Mouse (Mus musculus) forebrain, embryonic 11.5 days (tissue): ENCODE results near the gene Kif16b. TPM values are rescaled to one million over a fixed set of nuclear protein-coding genes. Genes with fewer than 3 reads are reported as not detected.
A peak's percentile ranks its signal among the peaks of the same experiment; 100 is the strongest.

Experiments
- ATAC-seq: fragments of 200-750 bp; cut with Nextera tagmentation; replicated peaks from 2 replicates; pipeline ENCODE4 v1.8.0; 2017; ENCODE audit warnings: moderate TSS enrichment; ENCODE audit not compliant: low FRiP score
- DNase-seq: peaks from one replicate; pipeline ENCODE4 v3.0.0-alpha.2; 2017; ENCODE audit warnings: low spot score
- H3K27ac ChIP-seq: fragments of 300-500 bp; sonication (generic); 2 replicates; pipeline ENCODE4 v1.5.1; 2014; ENCODE audit warnings: low read depth, low read length
- H3K27me3 ChIP-seq: fragments of 300-500 bp; sonication (generic); 2 replicates; pipeline ENCODE4 v1.6.1; 2014; ENCODE audit warnings: mild to moderate bottlenecking, low read length, mixed read lengths; ENCODE audit not compliant: control insufficient read depth, insufficient read depth
- H3K36me3 ChIP-seq: fragments of 300-500 bp; sonication (generic); 2 replicates; pipeline ENCODE4 v1.6.1; 2014; ENCODE audit warnings: mild to moderate bottlenecking, low read length, moderate library complexity, mixed read lengths; ENCODE audit not compliant: control insufficient read depth, insufficient read depth
- H3K4me1 ChIP-seq: fragments of 300-500 bp; sonication (generic); replicated peaks from 2 replicates; pipeline ENCODE4 v1.6.1; 2014; ENCODE audit warnings: low read length, mixed read lengths; ENCODE audit not compliant: control insufficient read depth, insufficient read depth
- H3K4me2 ChIP-seq: fragments of 300-500 bp; sonication (generic); 2 replicates; pipeline ENCODE4 v1.6.1; 2014; ENCODE audit warnings: low read depth, mild to moderate bottlenecking, low read length, moderate library complexity, mixed read lengths; ENCODE audit not compliant: severe bottlenecking
- H3K4me3 ChIP-seq: fragments of 300-500 bp; sonication (generic); 2 replicates; pipeline ENCODE4 v1.5.1; 2014; ENCODE audit warnings: low read depth, low read length
- H3K9ac ChIP-seq: fragments of 300-500 bp; sonication (generic); 2 replicates; pipeline ENCODE4 v1.6.1; 2014; ENCODE audit warnings: low read length
- H3K9me3 ChIP-seq: fragments of 300-500 bp; sonication (generic); 2 replicates; pipeline ENCODE4 v1.6.1; 2016; ENCODE audit warnings: low read length, mixed read lengths; ENCODE audit not compliant: control insufficient read depth
- WGBS: fragments of 180-500 bp; shearing (Covaris S2); extraction: QIAGEN DNeasy Blood & Tissue Kit; methylation state at CpG from one replicate; pipeline ENCODE4 v1.1.7; 2014; 5-methylcytosine and 5-hydroxymethylcytosine counted together
- polyA plus RNA-seq: library from polyadenylated mRNA; unstranded; fragments of >200 nt; fragmentation: Nextera tagmentation; extraction: Ambion mirVana; gene quantifications from 2 replicates; pipeline ENCODE4 v1.2.1, GENCODE M21; 2014

Kif16b gene
- polyA plus RNA-seq, 1 experiment from 2014 or later, result 8.9 TPM

- Histone ChIP-seq H3K4me3 (no peak overlapping the region), H3K9ac (no peak overlapping the region), H3K9me3 (no peaks in the 10 kb centered on the region), H3K27ac (no peak overlapping the region), H3K36me3 (no peaks in the 10 kb centered on the region), H3K4me1 (no peaks in the 10 kb centered on the region), H3K27me3 (no peaks in the 10 kb centered on the region), H3K4me2 (no peak overlapping the region)
- 78% methylated on average over 11 of the region's 11 CpGs for WGBS
- DNase-seq (no peak), ATAC-seq (no peak)
Observed at GRCm38 (mm10) chr2:142769647-142770121, 131.6 kb downstream of the Kif16b start.

GRCm38 (mm10) chr2:142764276-142764675 lies 137.1 kb downstream of the Kif16b start:
- Histone ChIP-seq H3K4me1 (no peaks in the 10 kb centered on the region), H3K27ac (no peak overlapping the region), H3K4me2 (no peak overlapping the region), H3K27me3 (no peaks in the 10 kb centered on the region), H3K9me3 (no peaks in the 10 kb centered on the region), H3K36me3 (no peaks in the 10 kb centered on the region), H3K4me3 (no peak overlapping the region), H3K9ac (no peak overlapping the region)
- WGBS, result 98% methylated on average over 2 of the region's 2 CpGs
- no peak for DNase-seq
- no peak for ATAC-seq

GRCm38 (mm10) chr2:142760843-142761242 lies 140.5 kb downstream of the Kif16b start:
- no peak overlapping the region for H3K27ac ChIP-seq
- H3K4me3 ChIP-seq, result no peak overlapping the region
- no peaks in the 10 kb centered on the region for H3K27me3 ChIP-seq
- no peaks in the 10 kb centered on the region for H3K4me1 ChIP-seq
- ATAC-seq (no peak), DNase-seq (no peak)
- H3K9ac ChIP-seq, result no peak overlapping the region
- WGBS, result 90% methylated on average over 4 of the region's 4 CpGs
- no peak overlapping the region for H3K4me2 ChIP-seq
- H3K36me3 ChIP-seq, result no peaks in the 10 kb centered on the region
- H3K9me3 ChIP-seq, result no peaks in the 10 kb centered on the region

GRCm38 (mm10) chr2:142759192-142759591 lies 142.1 kb downstream of the Kif16b start:
- Histone ChIP-seq H3K4me2 (no peak overlapping the region), H3K9ac (no peak overlapping the region), H3K4me3 (no peak overlapping the region), H3K36me3 (no peaks in the 10 kb centered on the region), H3K9me3 (no peaks in the 10 kb centered on the region), H3K27ac (no peak overlapping the region), H3K4me1 (no peaks in the 10 kb centered on the region), H3K27me3 (no peaks in the 10 kb centered on the region)
- DNase-seq, result no peak
- no peak for ATAC-seq
- WGBS, result 90% methylated on average over 4 of the region's 4 CpGs

- DNase-seq (no peak), ATAC-seq (no peak)
- Histone ChIP-seq H3K27me3 (no peaks in the 10 kb centered on the region), H3K9ac (no peak overlapping the region), H3K4me1 (no peaks in the 10 kb centered on the region), H3K27ac (no peak overlapping the region), H3K9me3 (no peaks in the 10 kb centered on the region), H3K36me3 (no peaks in the 10 kb centered on the region), H3K4me3 (no peak overlapping the region), H3K4me2 (no peak overlapping the region)
- WGBS, result 87% methylated on average over 3 of the region's 3 CpGs
Observed at GRCm38 (mm10) chr2:142758091-142758765, 143.1 kb downstream of the Kif16b start.

- H3K9me3 ChIP-seq, result no peaks in the 10 kb centered on the region
Observed at GRCm38 (mm10) chr2:142739338-142739737, 162.0 kb downstream of the Kif16b start.

GRCm38 (mm10) chr2:142738488-142738887 lies 162.8 kb downstream of the Kif16b start:
- Histone ChIP-seq H3K4me2 (no peak overlapping the region), H3K36me3 (no peaks in the 10 kb centered on the region), H3K9me3 (no peaks in the 10 kb centered on the region), H3K9ac (no peak overlapping the region), H3K27me3 (no peaks in the 10 kb centered on the region), H3K27ac (no peak overlapping the region), H3K4me1 (no peaks in the 10 kb centered on the region), H3K4me3 (no peak overlapping the region)
- DNase-seq (no peak), ATAC-seq (no peak)
- whole genome bisulfite sequencing, result 78% methylated on average over 2 of the region's 2 CpGs

More at GRCm38 (mm10) chr2:142739338-142739737, 162.0 kb downstream of the Kif16b start:
- no peaks in the 10 kb centered on the region for H3K36me3 ChIP-seq
- H3K4me3 ChIP-seq, result no peak overlapping the region
- no peak for ATAC-seq
- H3K4me2 ChIP-seq, result no peak overlapping the region
- H3K27ac ChIP-seq, result no peak overlapping the region
- no peaks in the 10 kb centered on the region for H3K27me3 ChIP-seq
- no peak overlapping the region for H3K9ac ChIP-seq
- H3K4me1 ChIP-seq, result no peaks in the 10 kb centered on the region
- no peak for DNase-seq
- 86% methylated on average over 2 of the region's 2 CpGs for WGBS

GRCm38 (mm10) chr2:142735691-142736090 lies 165.6 kb downstream of the Kif16b start:
- DNase-seq (no peak), ATAC-seq (peak; percentile 50; the same call in 1 of the 2 replicates)
- Histone ChIP-seq H3K27ac (no peak overlapping the region), H3K4me1 (no peaks in the 10 kb centered on the region), H3K4me3 (no peak overlapping the region), H3K9ac (no peak overlapping the region), H3K36me3 (no peaks in the 10 kb centered on the region), H3K27me3 (no peaks in the 10 kb centered on the region), H3K9me3 (no peaks in the 10 kb centered on the region), H3K4me2 (no peak overlapping the region)
- WGBS, result 62% methylated on average over 3 of the region's 3 CpGs

GRCm38 (mm10) chr2:142734046-142734445 lies 167.3 kb downstream of the Kif16b start:
- no peaks in the 10 kb centered on the region for H3K4me1 ChIP-seq
- H3K4me3 ChIP-seq, result no peak overlapping the region
- 88% methylated on average over 2 of the region's 2 CpGs for WGBS
- H3K36me3 ChIP-seq, result no peaks in the 10 kb centered on the region
- no peak for DNase-seq
- H3K4me2 ChIP-seq, result no peak overlapping the region
- no peaks in the 10 kb centered on the region for H3K9me3 ChIP-seq
- no peak overlapping the region for H3K27ac ChIP-seq
- no peak for ATAC-seq
- H3K9ac ChIP-seq, result no peak overlapping the region
- no peaks in the 10 kb centered on the region for H3K27me3 ChIP-seq
